Mouse (Mus musculus): ENCODE results near the gene Atp6v0b. TPM values are rescaled to one million over a fixed set of nuclear protein-coding genes. Genes with fewer than 3 reads are reported as not detected.

The Atp6v0b gene
- polyA plus RNA-seq, 1 experiment: 493 TPM

- Histone ChIP-seq H3K9me3 (0 out of 2 replicates have a peak, but pooled peaks cover 3% of the 10 kb centered on the region), H3K4me1 (peaks cover 86% of the 10 kb centered on the region), H3K36me3 (replicated peaks; ENCODE audit: low read length) (no peaks in the 10 kb centered on the region), H3K4me3 (replicated peaks) (no peak overlapping the region), H3K27me3 (replicated peaks) (peaks cover 18% of the 10 kb centered on the region)
- no peak for TF ChIP-seq FLI1 (IDR thresholded peaks at IDR 0.05; ENCODE audit: low read length)
- no peak for TF ChIP-seq GATA1 (IDR thresholded peaks at IDR 0.05; ENCODE audit: borderline replicate concordance, low read length)
Measured at GRCm38 (mm10) chr4:117921358-117921757, 34.2 kb upstream of the Atp6v0b start.

GRCm38 (mm10) chr4:117918762-117919161 lies 31.6 kb upstream of the Atp6v0b start:
- Histone ChIP-seq H3K4me3 (replicated peaks) (no peak overlapping the region), H3K4me1 (peaks cover 78% of the 10 kb centered on the region), H3K27me3 (replicated peaks) (peaks cover 6% of the 10 kb centered on the region), H3K9me3 (no peaks in the 10 kb centered on the region), H3K36me3 (replicated peaks; ENCODE audit: low read length) (no peaks in the 10 kb centered on the region)
- TF ChIP-seq FLI1 (IDR thresholded peaks at IDR 0.05; ENCODE audit: low read length): no peak
- TF ChIP-seq GATA1 (IDR thresholded peaks at IDR 0.05; ENCODE audit: borderline replicate concordance, low read length): no peak

GRCm38 (mm10) chr4:117918261-117918660 lies 31.1 kb upstream of the Atp6v0b start:
- no peak for TF ChIP-seq FLI1 (IDR thresholded peaks at IDR 0.05; ENCODE audit: low read length)
- no peak overlapping the region for H3K4me3 ChIP-seq (replicated peaks)
- H3K4me1 ChIP-seq: peaks cover 78% of the 10 kb centered on the region
- H3K27me3 ChIP-seq (replicated peaks): peaks cover 6% of the 10 kb centered on the region
- no peaks in the 10 kb centered on the region for H3K36me3 ChIP-seq (replicated peaks; ENCODE audit: low read length)
- no peaks in the 10 kb centered on the region for H3K9me3 ChIP-seq

- Histone ChIP-seq H3K9me3 (no peaks in the 10 kb centered on the region), H3K4me3 (replicated peaks) (no peak overlapping the region), H3K27me3 (replicated peaks) (peaks cover 2% of the 10 kb centered on the region), H3K4me1 (peaks cover 78% of the 10 kb centered on the region), H3K36me3 (replicated peaks; ENCODE audit: low read length) (peaks cover 3% of the 10 kb centered on the region)
- no peak for TF ChIP-seq FLI1 (IDR thresholded peaks at IDR 0.05; ENCODE audit: low read length)
- no peak for TF ChIP-seq GATA1 (IDR thresholded peaks at IDR 0.05; ENCODE audit: borderline replicate concordance, low read length)
Measured at GRCm38 (mm10) chr4:117917847-117918246, 30.7 kb upstream of the Atp6v0b start.

- peaks cover 7% of the 10 kb centered on the region for H3K36me3 ChIP-seq (replicated peaks; ENCODE audit: low read length)
- no peaks in the 10 kb centered on the region for H3K9me3 ChIP-seq
- peak overlapping the region; percentile 46 for H3K4me3 ChIP-seq (replicated peaks)
- H3K4me1 ChIP-seq: peaks cover 78% of the 10 kb centered on the region
- no peak for TF ChIP-seq GATA1 (IDR thresholded peaks at IDR 0.05; ENCODE audit: borderline replicate concordance, low read length)
- no peaks in the 10 kb centered on the region for H3K27me3 ChIP-seq (replicated peaks)
Measured at GRCm38 (mm10) chr4:117917402-117917801, 30.3 kb upstream of the Atp6v0b start.

- no peak for TF ChIP-seq GATA1 (IDR thresholded peaks at IDR 0.05; ENCODE audit: borderline replicate concordance, low read length)
- no peak for TF ChIP-seq FLI1 (IDR thresholded peaks at IDR 0.05; ENCODE audit: low read length)
- H3K4me3 ChIP-seq (replicated peaks): peak overlapping the region; percentile 70
- peaks cover 78% of the 10 kb centered on the region for H3K4me1 ChIP-seq
- no peaks in the 10 kb centered on the region for H3K27me3 ChIP-seq (replicated peaks)
- H3K9me3 ChIP-seq: no peaks in the 10 kb centered on the region
- H3K36me3 ChIP-seq (replicated peaks; ENCODE audit: low read length): peaks cover 17% of the 10 kb centered on the region
Measured at GRCm38 (mm10) chr4:117916386-117916785, 29.3 kb upstream of the Atp6v0b start.

GRCm38 (mm10) chr4:117915489-117916105 lies 28.5 kb upstream of the Atp6v0b start:
- Histone ChIP-seq H3K27me3 (replicated peaks) (no peaks in the 10 kb centered on the region), H3K4me3 (replicated peaks) (peak overlapping the region; percentile 98), H3K4me1 (peaks cover 75% of the 10 kb centered on the region), H3K36me3 (replicated peaks; ENCODE audit: low read length) (peaks cover 24% of the 10 kb centered on the region), H3K9me3 (no peaks in the 10 kb centered on the region)
- TF ChIP-seq GATA1 (IDR thresholded peaks at IDR 0.05; ENCODE audit: borderline replicate concordance, low read length) (no peak), FLI1 (IDR thresholded peaks at IDR 0.05; ENCODE audit: low read length) (no peak)

- no peaks in the 10 kb centered on the region for H3K9me3 ChIP-seq
- peaks cover 79% of the 10 kb centered on the region for H3K4me1 ChIP-seq
- H3K36me3 ChIP-seq (replicated peaks; ENCODE audit: low read length): peaks cover 29% of the 10 kb centered on the region
- TF ChIP-seq FLI1 (IDR thresholded peaks at IDR 0.05; ENCODE audit: low read length) (no peak), GATA1 (IDR thresholded peaks at IDR 0.05; ENCODE audit: borderline replicate concordance, low read length) (no peak)
- peak within 1 kb of the TSS; percentile 98 for H3K4me3 ChIP-seq (replicated peaks)
- H3K27me3 ChIP-seq (replicated peaks): no peaks in the 10 kb centered on the region
Measured at GRCm38 (mm10) chr4:117914591-117915442, 27.7 kb upstream of the Atp6v0b start, which contains the start of gene Ipo13. TSS of gene Ipo13 (minus strand) at chr4:117914999.

GRCm38 (mm10) chr4:117914031-117914430 lies 26.9 kb upstream of the Atp6v0b start:
- TF ChIP-seq GATA1 (IDR thresholded peaks at IDR 0.05; ENCODE audit: borderline replicate concordance, low read length) (no peak), FLI1 (IDR thresholded peaks at IDR 0.05; ENCODE audit: low read length) (no peak)
- Histone ChIP-seq H3K4me1 (peaks cover 81% of the 10 kb centered on the region), H3K27me3 (replicated peaks) (no peaks in the 10 kb centered on the region), H3K4me3 (replicated peaks) (peak overlapping the region; percentile 98), H3K36me3 (replicated peaks; ENCODE audit: low read length) (peaks cover 35% of the 10 kb centered on the region), H3K9me3 (no peaks in the 10 kb centered on the region)

GRCm38 (mm10) chr4:117913421-117913820 lies 26.3 kb upstream of the Atp6v0b start:
- no peaks in the 10 kb centered on the region for H3K27me3 ChIP-seq (replicated peaks)
- peaks cover 40% of the 10 kb centered on the region for H3K36me3 ChIP-seq (replicated peaks; ENCODE audit: low read length)
- no peak for TF ChIP-seq FLI1 (IDR thresholded peaks at IDR 0.05; ENCODE audit: low read length)
- no peak for TF ChIP-seq GATA1 (IDR thresholded peaks at IDR 0.05; ENCODE audit: borderline replicate concordance, low read length)
- H3K4me3 ChIP-seq (replicated peaks): no peak overlapping the region
- H3K4me1 ChIP-seq: peaks cover 80% of the 10 kb centered on the region
- no peaks in the 10 kb centered on the region for H3K9me3 ChIP-seq
